ENCODE assay signal across 8 mouse cellular contexts in the genomic region with DNA sequence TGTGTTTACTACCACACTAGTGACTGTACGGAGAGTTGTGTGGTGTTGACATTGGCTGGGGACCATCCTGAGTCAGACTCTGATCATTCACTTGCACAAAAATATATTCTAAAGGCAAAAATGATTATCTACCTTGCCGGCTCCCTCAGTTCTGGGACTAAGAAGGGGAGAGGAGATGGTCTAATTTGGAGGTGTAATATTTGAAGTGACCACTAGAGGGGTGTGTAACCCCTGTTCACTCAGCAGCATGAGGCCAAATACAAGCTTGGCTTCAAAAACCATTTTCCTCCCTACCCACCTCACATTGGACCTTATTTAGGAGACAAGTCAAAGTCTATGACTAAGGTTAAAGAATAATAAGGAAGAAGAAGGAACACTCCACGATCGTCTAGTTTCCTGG. TPM values are rescaled to one million over a fixed set of nuclear protein-coding genes. Genes with fewer than 3 reads are reported as not detected.
DNase-seq lines count a peak whose midpoint lies in the region; ATAC-seq and TF ChIP-seq lines count a peak whose summit lies in the region.
"Had no signal": no experiment of that assay in that cellular context is flagged by ENCODE, and none has a peak within 500 bp of the region (broad histone marks: within the 10 kb centered on the region; RNA-seq: fewer than 3 reads in every experiment).

No protein-coding gene starts in this region.

- no peak for TF ChIP-seq POLR2A in ES-Bruce4 (IDR thresholded peaks at IDR 0.05; ENCODE audit: insufficient read depth, low read length)
- TF ChIP-seq POLR2A in brain, embryonic 14.5 days (IDR thresholded peaks at IDR 0.05; ENCODE audit: borderline replicate concordance, extremely low read depth, insufficient read depth, insufficient read length, poor library complexity, severe bottlenecking): no peak

- H3K4me3 ChIP-seq in ES-Bruce4 (ENCODE audit: low read depth, low read length): no peak overlapping the region
- H3K4me3 ChIP-seq in hindbrain, postnatal 0 days (ENCODE audit: low read length): no peak overlapping the region
- H3K4me3 ChIP-seq in midbrain, postnatal 0 days (ENCODE audit: low read depth, low read length): no peak overlapping the region
- no peak overlapping the region for H3K4me3 ChIP-seq in heart, embryonic 12.5 days

- H3K9ac ChIP-seq in ES-Bruce4 (ENCODE audit: low read depth, poor library complexity, severe bottlenecking): no peak overlapping the region
- H3K9ac ChIP-seq in hindbrain, postnatal 0 days (replicated peaks; ENCODE audit: low read length): no peak overlapping the region
- no peak overlapping the region for H3K9ac ChIP-seq in midbrain, postnatal 0 days (replicated peaks; ENCODE audit: low read length, poor library complexity, severe bottlenecking)
- no peak overlapping the region for H3K9ac ChIP-seq in heart, embryonic 12.5 days

- peak; percentile 32 for TF ChIP-seq CTCF in ES-Bruce4 (IDR thresholded peaks at IDR 0.05; ENCODE audit: low read depth, low read length)
- peak; percentile 78 for TF ChIP-seq CTCF in brain, embryonic 14.5 days (IDR thresholded peaks at IDR 0.05; ENCODE audit: borderline replicate concordance, extremely low read depth, insufficient read depth, insufficient read length)
- TF ChIP-seq CTCF in hindbrain, postnatal 0 days (IDR thresholded peaks at IDR 0.05; ENCODE audit: low read depth): peak; percentile 88
- peak; percentile 91 for TF ChIP-seq CTCF in midbrain, postnatal 0 days (IDR thresholded peaks at IDR 0.05)

- no peaks in the 10 kb centered on the region for H3K4me1 ChIP-seq in ES-Bruce4 (ENCODE audit: control insufficient read depth, insufficient read depth, low read length)
- H3K4me1 ChIP-seq in hindbrain, postnatal 0 days (ENCODE audit: insufficient read depth, low read length): no peaks in the 10 kb centered on the region
- H3K4me1 ChIP-seq in midbrain, postnatal 0 days (ENCODE audit: insufficient read depth, low read length): no peaks in the 10 kb centered on the region
- H3K4me1 ChIP-seq in heart, embryonic 12.5 days (replicated peaks): no peaks in the 10 kb centered on the region

- H3K27ac ChIP-seq in ES-Bruce4 (ENCODE audit: insufficient read depth, low read length): no peak overlapping the region
- no peak overlapping the region for H3K27ac ChIP-seq in hindbrain, postnatal 0 days
- H3K27ac ChIP-seq in midbrain, postnatal 0 days (ENCODE audit: low read depth, low read length): no peak overlapping the region
- H3K27ac ChIP-seq in heart, embryonic 12.5 days (ENCODE audit: poor library complexity, severe bottlenecking): no peak overlapping the region
- H3K27ac ChIP-seq: macrophage had no signal

- ATAC-seq in hindbrain, postnatal 0 days: peak; percentile 50
- 0 out of 2 replicates have a peak, but pooled peaks have one; percentile 11 for ATAC-seq in midbrain, postnatal 0 days (ENCODE audit: low FRiP score)
- no peak for ATAC-seq in heart, embryonic 12.5 days (ENCODE audit: insufficient number of reproducible peaks, low FRiP score)

- H3K9me3 ChIP-seq in ES-Bruce4 (replicated peaks; ENCODE audit: control insufficient read depth, insufficient read depth, low read length, poor library complexity, severe bottlenecking): no peaks in the 10 kb centered on the region
- no peaks in the 10 kb centered on the region for H3K9me3 ChIP-seq in hindbrain, postnatal 0 days (ENCODE audit: low read length)
- H3K9me3 ChIP-seq in midbrain, postnatal 0 days (ENCODE audit: low read length): no peaks in the 10 kb centered on the region
- H3K9me3 ChIP-seq in heart, embryonic 12.5 days (replicated peaks): no peaks in the 10 kb centered on the region

- H3K27me3 ChIP-seq in ES-Bruce4 (ENCODE audit: control insufficient read depth, insufficient read depth, low read length, poor library complexity, severe bottlenecking): no peaks in the 10 kb centered on the region
- no peaks in the 10 kb centered on the region for H3K27me3 ChIP-seq in hindbrain, postnatal 0 days (ENCODE audit: insufficient read depth, low read length)
- no peaks in the 10 kb centered on the region for H3K27me3 ChIP-seq in midbrain, postnatal 0 days (ENCODE audit: insufficient read depth, low read length)
- H3K27me3 ChIP-seq in heart, embryonic 12.5 days (replicated peaks): peaks cover 38% of the 10 kb centered on the region

- no peak overlapping the region for H3K4me2 ChIP-seq in hindbrain, postnatal 0 days (ENCODE audit: low read depth, low read length)
- no peak overlapping the region for H3K4me2 ChIP-seq in midbrain, postnatal 0 days (ENCODE audit: low read depth, low read length, poor library complexity, severe bottlenecking)
- no peak overlapping the region for H3K4me2 ChIP-seq in heart, embryonic 12.5 days

- H3K36me3 ChIP-seq in ES-Bruce4 (ENCODE audit: control insufficient read depth, insufficient read depth, low read length, poor library complexity, severe bottlenecking): no peaks in the 10 kb centered on the region
- H3K36me3 ChIP-seq in hindbrain, postnatal 0 days (ENCODE audit: insufficient read depth, low read length): no peaks in the 10 kb centered on the region
- no peaks in the 10 kb centered on the region for H3K36me3 ChIP-seq in midbrain, postnatal 0 days (ENCODE audit: insufficient read depth, low read length)
- H3K36me3 ChIP-seq in heart, embryonic 12.5 days: no peaks in the 10 kb centered on the region

- WGBS in hindbrain, postnatal 0 days: 48% methylated on average over 4 of the region's 4 CpGs
- WGBS in midbrain, postnatal 0 days: 58% methylated on average over 4 of the region's 4 CpGs
- 28% methylated on average over 4 of the region's 4 CpGs for WGBS in heart, embryonic 12.5 days

- no peak for TF ChIP-seq EP300 in ES-Bruce4 (IDR thresholded peaks at IDR 0.05; ENCODE audit: insufficient read depth, low read depth, low read length)

- peak; percentile 43 for DNase-seq in layer of hippocampus, adult 11-12 months (ENCODE audit: low spot score)
- no peak for DNase-seq in layer of hippocampus, adult 8-10 months (ENCODE audit: low spot score in 2 of 2)
- DNase-seq in brain, embryonic 14.5 days (ENCODE audit: low read depth): peak; percentile 81
- peak; percentile 78 for DNase-seq in hindbrain, postnatal 0 days (ENCODE audit: low spot score)
- peak; percentile 73 for DNase-seq in midbrain, postnatal 0 days (ENCODE audit: low spot score)

RNA-seq across cellular contexts. Expression of gene Pkp1, which starts 39.5 kb away (rescaled TPM):
- not detected for total RNA-seq in layer of hippocampus, adult 8-10 months (2022)
- polyA plus RNA-seq in ES-Bruce4 (2011; ENCODE audit: insufficient read depth, insufficient read length, low read depth, missing spikeins): not detected in 2 replicates
- polyA plus RNA-seq in brain, embryonic 14.5 days (2012; rRNA removed): 1.8 and 2.6 TPM in 2 replicates
- total RNA-seq in hindbrain, postnatal 0 days (2014; rRNA removed): 0.25 and 0.58 TPM in 2 replicates
- 0.09 and 0.14 TPM in 2 replicates for polyA plus RNA-seq in hindbrain, postnatal 0 days (2015; fragmentation: Nextera tagmentation; extraction: Ambion mirVana)
- 0.24 and 2.9 TPM in 2 replicates for total RNA-seq in midbrain, postnatal 0 days (2014; rRNA removed)
- polyA plus RNA-seq in midbrain, postnatal 0 days (2015; fragmentation: Nextera tagmentation; extraction: Ambion mirVana): 0.09 and 0.16 TPM in 2 replicates
- polyA plus RNA-seq in heart, embryonic 12.5 days (2016; fragmentation: Nextera tagmentation; extraction: Ambion mirVana): 0.04 and 0.08 TPM in 2 replicates
- polyA plus RNA-seq: macrophage had no signal

RNA-seq across cellular contexts. Expression of gene Igfn1, which starts 47.7 kb away (rescaled TPM):
- total RNA-seq in layer of hippocampus, adult 8-10 months (2022): under 1 TPM; 0.35 to 0.61 (median 0.38) TPM
- not detected in 2 replicates for polyA plus RNA-seq in ES-Bruce4 (2011; ENCODE audit: insufficient read depth, insufficient read length, low read depth, missing spikeins)
- polyA plus RNA-seq in brain, embryonic 14.5 days (2012; rRNA removed): 0.04 and 0.11 TPM in 2 replicates
- 0.11 TPM in 1 of 2 replicates, not detected in the other for total RNA-seq in hindbrain, postnatal 0 days (2014; rRNA removed)
- 0.04 and 0.05 TPM in 2 replicates for polyA plus RNA-seq in hindbrain, postnatal 0 days (2015; fragmentation: Nextera tagmentation; extraction: Ambion mirVana)
- 0.22 TPM in 1 of 2 replicates, not detected in the other for total RNA-seq in midbrain, postnatal 0 days (2014; rRNA removed)
- polyA plus RNA-seq in midbrain, postnatal 0 days (2015; fragmentation: Nextera tagmentation; extraction: Ambion mirVana): not detected in 2 replicates
- 0.06 TPM in 1 of 2 replicates, not detected in the other for polyA plus RNA-seq in heart, embryonic 12.5 days (2016; fragmentation: Nextera tagmentation; extraction: Ambion mirVana)
- polyA plus RNA-seq: macrophage had no signal

RNA-seq across cellular contexts. Expression of gene Tmem9, which starts 49.5 kb away (rescaled TPM):
- total RNA-seq in layer of hippocampus, adult 8-10 months (2022): 10 to 100 TPM; 71.4 to 79.2 (median 73.5) TPM
- 61.1 and 62.1 TPM in 2 replicates for polyA plus RNA-seq in ES-Bruce4 (2011; ENCODE audit: insufficient read depth, insufficient read length, low read depth, missing spikeins)
- polyA plus RNA-seq in brain, embryonic 14.5 days (2012; rRNA removed): 132 and 152 TPM in 2 replicates
- 152 and 166 TPM in 2 replicates for total RNA-seq in hindbrain, postnatal 0 days (2014; rRNA removed)
- polyA plus RNA-seq in hindbrain, postnatal 0 days (2015; fragmentation: Nextera tagmentation; extraction: Ambion mirVana): 195 and 196 TPM in 2 replicates
- 110 and 119 TPM in 2 replicates for total RNA-seq in midbrain, postnatal 0 days (2014; rRNA removed)
- 172 and 188 TPM in 2 replicates for polyA plus RNA-seq in midbrain, postnatal 0 days (2015; fragmentation: Nextera tagmentation; extraction: Ambion mirVana)
- 126 and 131 TPM in 2 replicates for polyA plus RNA-seq in heart, embryonic 12.5 days (2016; fragmentation: Nextera tagmentation; extraction: Ambion mirVana)

Comparison
In these comparisons a context has a peak if more than half of its experiments do, and no peak if none do; other contexts are left out.
1. DNase-seq: peak in layer of hippocampus, adult 11-12 months (single experiment), brain, embryonic 14.5 days (single experiment), hindbrain, postnatal 0 days (single experiment) and midbrain, postnatal 0 days (single experiment); none in layer of hippocampus, adult 8-10 months (0 of 2).
2. CTCF ChIP-seq: peak in every context shown above with its lines; median percentile 91 in midbrain, postnatal 0 days; 88 in hindbrain, postnatal 0 days; 78 in brain, embryonic 14.5 days; 32 in ES-Bruce4.